Mouse (Mus musculus) heart, postnatal 0 days (tissue): Measurements from ENCODE around the gene Serpini1.

ENCODE experiments used
- CTCF ChIP-seq: IDR thresholded peaks from 2 replicates; pipeline ENCODE4 v1.5.1; 2016; ENCODE audit warnings: antibody characterized with exemption, control low read depth, low read depth
- EP300 ChIP-seq: IDR thresholded peaks from 2 replicates; pipeline ENCODE4 v1.6.1; 2016; ENCODE audit warnings: antibody characterized with exemption, low read depth

GRCm38 (mm10) chr3:75583293-75583692 lies 25.9 kb downstream of the Serpini1 start:
- TF ChIP-seq CTCF (no peak), EP300 (no peak)
